Mouse (Mus musculus): ENCODE results near the gene Pou3f3. TPM values are rescaled to one million over a fixed set of nuclear protein-coding genes. Genes with fewer than 3 reads are reported as not detected.

The Pou3f3 gene
- polyA plus RNA-seq, 1 experiment, result not detected

- H3K27me3 ChIP-seq (replicated peaks), result peaks cover 98% of the 10 kb centered on the region
- no peaks in the 10 kb centered on the region for H3K9me3 ChIP-seq
- no peak overlapping the region for H3K4me3 ChIP-seq (replicated peaks)
- H3K36me3 ChIP-seq (replicated peaks; ENCODE audit: low read length), result no peaks in the 10 kb centered on the region
- no peak for TF ChIP-seq GATA1 (IDR thresholded peaks at IDR 0.05; ENCODE audit: borderline replicate concordance, low read length)
- peaks cover 3% of the 10 kb centered on the region; the same call in 1 of the 2 replicates for H3K4me1 ChIP-seq
Observed at GRCm38 (mm10) chr1:42707611-42708130, 12.1 kb downstream of the Pou3f3 start.

- TF ChIP-seq FLI1 (IDR thresholded peaks at IDR 0.05; ENCODE audit: low read length), result no peak
- TF ChIP-seq GATA1 (IDR thresholded peaks at IDR 0.05; ENCODE audit: borderline replicate concordance, low read length), result no peak
- peaks cover 98% of the 10 kb centered on the region for H3K27me3 ChIP-seq (replicated peaks)
- H3K4me1 ChIP-seq, result peaks cover 16% of the 10 kb centered on the region
- H3K36me3 ChIP-seq (replicated peaks; ENCODE audit: low read length), result no peaks in the 10 kb centered on the region
- no peak overlapping the region for H3K4me3 ChIP-seq (replicated peaks)
- H3K9me3 ChIP-seq, result no peaks in the 10 kb centered on the region
Observed at GRCm38 (mm10) chr1:42709024-42709423, 13.5 kb downstream of the Pou3f3 start.

GRCm38 (mm10) chr1:42709431-42710160 lies 14.0 kb downstream of the Pou3f3 start:
- Histone ChIP-seq H3K9me3 (no peaks in the 10 kb centered on the region), H3K4me1 (peaks cover 21% of the 10 kb centered on the region), H3K4me3 (replicated peaks) (no peak overlapping the region), H3K27me3 (replicated peaks) (peaks cover 97% of the 10 kb centered on the region), H3K36me3 (replicated peaks; ENCODE audit: low read length) (no peaks in the 10 kb centered on the region)
- TF ChIP-seq FLI1 (IDR thresholded peaks at IDR 0.05; ENCODE audit: low read length), result no peak
- no peak for TF ChIP-seq GATA1 (IDR thresholded peaks at IDR 0.05; ENCODE audit: borderline replicate concordance, low read length)

GRCm38 (mm10) chr1:42710234-42710633 lies 14.7 kb downstream of the Pou3f3 start:
- peaks cover 97% of the 10 kb centered on the region for H3K27me3 ChIP-seq (replicated peaks)

GRCm38 (mm10) chr1:42710995-42711394 lies 15.4 kb downstream of the Pou3f3 start:
- TF ChIP-seq FLI1 (IDR thresholded peaks at IDR 0.05; ENCODE audit: low read length), result no peak
- no peak for TF ChIP-seq GATA1 (IDR thresholded peaks at IDR 0.05; ENCODE audit: borderline replicate concordance, low read length)
- H3K4me1 ChIP-seq, result peaks cover 23% of the 10 kb centered on the region
- no peak overlapping the region for H3K4me3 ChIP-seq (replicated peaks)
- no peaks in the 10 kb centered on the region for H3K36me3 ChIP-seq (replicated peaks; ENCODE audit: low read length)
- peaks cover 96% of the 10 kb centered on the region for H3K27me3 ChIP-seq (replicated peaks)
- no peaks in the 10 kb centered on the region for H3K9me3 ChIP-seq

More at GRCm38 (mm10) chr1:42710234-42710633, 14.7 kb downstream of the Pou3f3 start:
- no peak for TF ChIP-seq FLI1 (IDR thresholded peaks at IDR 0.05; ENCODE audit: low read length)
- no peak for TF ChIP-seq GATA1 (IDR thresholded peaks at IDR 0.05; ENCODE audit: borderline replicate concordance, low read length)
- H3K36me3 ChIP-seq (replicated peaks; ENCODE audit: low read length), result no peaks in the 10 kb centered on the region
- no peak overlapping the region for H3K4me3 ChIP-seq (replicated peaks)
- peaks cover 23% of the 10 kb centered on the region for H3K4me1 ChIP-seq
- H3K9me3 ChIP-seq, result no peaks in the 10 kb centered on the region

- peaks cover 94% of the 10 kb centered on the region for H3K27me3 ChIP-seq (replicated peaks)
Observed at GRCm38 (mm10) chr1:42711456-42712310, 16.1 kb downstream of the Pou3f3 start.

GRCm38 (mm10) chr1:42712311-42712690 lies 16.7 kb downstream of the Pou3f3 start:
- TF ChIP-seq FLI1 (IDR thresholded peaks at IDR 0.05; ENCODE audit: low read length), result no peak
- no peak for TF ChIP-seq GATA1 (IDR thresholded peaks at IDR 0.05; ENCODE audit: borderline replicate concordance, low read length)
- no peak overlapping the region for H3K4me3 ChIP-seq (replicated peaks)
- H3K27me3 ChIP-seq (replicated peaks), result peaks cover 88% of the 10 kb centered on the region
- H3K36me3 ChIP-seq (replicated peaks; ENCODE audit: low read length), result no peaks in the 10 kb centered on the region
- H3K4me1 ChIP-seq, result peaks cover 23% of the 10 kb centered on the region
- no peaks in the 10 kb centered on the region for H3K9me3 ChIP-seq

More at GRCm38 (mm10) chr1:42711456-42712310, 16.1 kb downstream of the Pou3f3 start:
- H3K9me3 ChIP-seq, result no peaks in the 10 kb centered on the region
- H3K4me3 ChIP-seq (replicated peaks), result no peak overlapping the region
- TF ChIP-seq FLI1 (IDR thresholded peaks at IDR 0.05; ENCODE audit: low read length), result no peak
- no peak for TF ChIP-seq GATA1 (IDR thresholded peaks at IDR 0.05; ENCODE audit: borderline replicate concordance, low read length)
- peaks cover 23% of the 10 kb centered on the region for H3K4me1 ChIP-seq
- H3K36me3 ChIP-seq (replicated peaks; ENCODE audit: low read length), result no peaks in the 10 kb centered on the region

GRCm38 (mm10) chr1:42713104-42713932 lies 17.8 kb downstream of the Pou3f3 start:
- Histone ChIP-seq H3K4me1 (peaks cover 23% of the 10 kb centered on the region), H3K4me3 (replicated peaks) (peak overlapping the region; percentile 88), H3K9me3 (no peaks in the 10 kb centered on the region), H3K36me3 (replicated peaks; ENCODE audit: low read length) (no peaks in the 10 kb centered on the region), H3K27me3 (replicated peaks) (peaks cover 80% of the 10 kb centered on the region)
- TF ChIP-seq FLI1 (IDR thresholded peaks at IDR 0.05; ENCODE audit: low read length) (no peak), GATA1 (IDR thresholded peaks at IDR 0.05; ENCODE audit: borderline replicate concordance, low read length) (no peak)

Data from megakaryocyte, embryonic 14.5 days (primary cell).